Mouse (Mus musculus) urinary bladder, postnatal 0 days (tissue): ENCODE data around the gene Olfr1040. TPM values are rescaled to one million over a fixed set of nuclear protein-coding genes. Genes with fewer than 3 reads are reported as not detected.

Experiments
- polyA plus RNA-seq: library from polyadenylated mRNA; unstranded; fragments of >200 nt; fragmentation: Nextera tagmentation; extraction: Ambion mirVana; gene quantifications from 2 replicates; pipeline ENCODE4 v1.2.1, GENCODE M21; 2015

Olfr1040 gene
- not detected in 2 replicates for polyA plus RNA-seq

GRCm38 (mm10) chr2:86146632-86147031, at the start of gene Olfr1040:
Gene Olfr1040, minus strand, starts transcription at chr2:86146732.

GRCm38 (mm10) chr2:86185583-86185982, 39.1 kb upstream of the Olfr1040 start, which contains the start of gene Olfr52:
Gene Olfr52, minus strand, starts transcription at chr2:86185683.

DNA sequence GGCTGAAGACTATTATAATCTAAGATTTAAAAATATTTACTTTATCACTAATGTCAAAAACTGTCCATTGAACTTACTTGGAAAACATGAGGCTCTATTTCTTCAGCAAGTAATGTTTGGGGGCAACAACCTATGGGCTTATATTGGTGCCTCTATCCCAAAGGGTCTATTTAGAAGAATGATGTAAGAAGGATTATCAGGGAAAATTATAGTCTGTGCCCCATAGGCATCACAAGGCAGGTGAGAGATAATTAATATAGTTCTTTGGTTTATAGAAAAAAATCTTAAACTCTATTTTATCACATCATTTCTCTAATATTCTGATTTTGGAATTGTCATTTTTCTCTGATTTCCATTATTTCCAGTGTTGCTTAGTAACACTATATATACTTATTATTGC, 31.2 kb upstream of the Olfr1040 start, which contains the start of gene Olfr1044:
Gene Olfr1044, minus strand, starts transcription at position 101 of the 400 bp plus-strand sequence.

DNA sequence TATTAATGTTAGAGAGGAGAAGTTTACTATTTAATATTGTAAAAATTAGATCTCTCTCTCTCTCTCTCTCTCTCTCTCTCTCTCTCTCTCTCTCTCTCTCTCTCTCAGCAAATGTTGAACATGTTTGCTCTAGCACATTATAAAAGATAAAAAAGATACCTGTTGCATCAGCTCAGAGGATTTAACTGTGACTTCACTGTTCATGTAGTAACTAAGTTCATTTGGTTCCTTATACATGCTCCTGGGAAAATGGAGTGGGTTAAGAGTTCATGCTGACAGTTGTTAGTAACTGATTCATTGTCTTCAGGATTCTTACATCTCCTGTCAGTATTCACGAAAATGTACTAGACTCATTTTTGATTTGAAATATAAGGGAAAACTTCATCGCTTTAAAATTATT, 20.9 kb upstream of the Olfr1040 start, which contains the start of gene Olfr1043:
Gene Olfr1043, minus strand, starts transcription at position 101 of the 400 bp plus-strand sequence.

GRCm38 (mm10) chr2:86161738-86162137, 15.2 kb upstream of the Olfr1040 start, which contains the start of gene Olfr1042:
Gene Olfr1042, minus strand, starts transcription at chr2:86161838.

GRCm38 (mm10) chr2:86135828-86136227, 10.7 kb downstream of the Olfr1040 start, which contains the start of gene Olfr1039:
Gene Olfr1039, minus strand, starts transcription at chr2:86135928.

Other genes starting within 250 kb of the Olfr1040 start
- gene Olfr1024, start 241.7 kb downstream of the Olfr1040 start, polyA plus RNA-seq = not detected in 2 replicates
- not detected in 2 replicates for gene Olfr1025-ps1, start 231.5 kb downstream of the Olfr1040 start, polyA plus RNA-seq
- not detected in 2 replicates for gene Olfr1026, start 225.2 kb downstream of the Olfr1040 start, polyA plus RNA-seq
- not detected in 2 replicates for gene Olfr1028, start 196.3 kb downstream of the Olfr1040 start, polyA plus RNA-seq
- not detected in 2 replicates for gene Olfr1029, start 172.8 kb downstream of the Olfr1040 start, polyA plus RNA-seq
- not detected in 2 replicates for gene Olfr1030, start 167.5 kb downstream of the Olfr1040 start, polyA plus RNA-seq
- gene Olfr1031, start 156.4 kb downstream of the Olfr1040 start, polyA plus RNA-seq = not detected in 2 replicates
- not detected in 2 replicates for gene Olfr1032, start 141.2 kb downstream of the Olfr1040 start, polyA plus RNA-seq
- gene Olfr1033, start 126.1 kb downstream of the Olfr1040 start, polyA plus RNA-seq = 41.0 TPM in 2 replicates
- gene Olfr1034, start 100.9 kb downstream of the Olfr1040 start, polyA plus RNA-seq = 0.07 TPM in 2 replicates
- gene Olfr1036, start 72.7 kb downstream of the Olfr1040 start, polyA plus RNA-seq = not detected in 2 replicates
- not detected in 2 replicates for gene Olfr1037, start 59.3 kb downstream of the Olfr1040 start, polyA plus RNA-seq
- not detected in 2 replicates for gene Olfr1039, start 10.8 kb downstream of the Olfr1040 start, polyA plus RNA-seq
- not detected in 2 replicates for gene Olfr1042, start 15.1 kb upstream of the Olfr1040 start, polyA plus RNA-seq
- not detected in 2 replicates for gene Olfr1043, start 20.8 kb upstream of the Olfr1040 start, polyA plus RNA-seq
- not detected in 2 replicates for gene Olfr1044, start 31.1 kb upstream of the Olfr1040 start, polyA plus RNA-seq
- not detected in 2 replicates for gene Olfr52, start 39.0 kb upstream of the Olfr1040 start, polyA plus RNA-seq
- not detected in 2 replicates for gene Olfr1045, start 56.3 kb upstream of the Olfr1040 start, polyA plus RNA-seq
- gene Olfr1046, start 72.6 kb upstream of the Olfr1040 start, polyA plus RNA-seq = not detected in 2 replicates
- gene Olfr1047, start 84.7 kb upstream of the Olfr1040 start, polyA plus RNA-seq = not detected in 2 replicates
- gene Olfr1048, start 93.6 kb upstream of the Olfr1040 start, polyA plus RNA-seq = not detected in 2 replicates
- gene Olfr1049, start 111.6 kb upstream of the Olfr1040 start, polyA plus RNA-seq = not detected in 2 replicates
- not detected in 2 replicates for gene Olfr1051, start 132.4 kb upstream of the Olfr1040 start, polyA plus RNA-seq
- gene Olfr1052, start 145.7 kb upstream of the Olfr1040 start, polyA plus RNA-seq = not detected in 2 replicates
- gene Olfr1053, start 168.6 kb upstream of the Olfr1040 start, polyA plus RNA-seq = not detected in 2 replicates
- gene Olfr1054, start 188.7 kb upstream of the Olfr1040 start, polyA plus RNA-seq = not detected in 2 replicates
- not detected in 2 replicates for gene Olfr1055, start 203.6 kb upstream of the Olfr1040 start, polyA plus RNA-seq
- gene Olfr1056, start 215.7 kb upstream of the Olfr1040 start, polyA plus RNA-seq = not detected in 2 replicates
- gene Olfr1057, start 231.7 kb upstream of the Olfr1040 start, polyA plus RNA-seq = not detected in 2 replicates
- not detected in 2 replicates for gene Olfr1058, start 241.8 kb upstream of the Olfr1040 start, polyA plus RNA-seq